Mouse (Mus musculus) liver (tissue): ENCODE measurements around the gene Chd3.
"Not testable (repeated sequence)": the region's sequence is repeated elsewhere in the genome, so short reads cannot be mapped to it uniquely, and the experiment has no call there.

Experiments
- DNase-seq: peaks from one replicate; pipeline ENCODE4 v3.0.0-alpha.2; 2020; ENCODE audit warnings: mixed read lengths

The Chd3 gene

GRCm38 (mm10) chr11:69406282-69406681, 37.1 kb upstream of the Chd3 start:
- no peak for DNase-seq

DNA sequence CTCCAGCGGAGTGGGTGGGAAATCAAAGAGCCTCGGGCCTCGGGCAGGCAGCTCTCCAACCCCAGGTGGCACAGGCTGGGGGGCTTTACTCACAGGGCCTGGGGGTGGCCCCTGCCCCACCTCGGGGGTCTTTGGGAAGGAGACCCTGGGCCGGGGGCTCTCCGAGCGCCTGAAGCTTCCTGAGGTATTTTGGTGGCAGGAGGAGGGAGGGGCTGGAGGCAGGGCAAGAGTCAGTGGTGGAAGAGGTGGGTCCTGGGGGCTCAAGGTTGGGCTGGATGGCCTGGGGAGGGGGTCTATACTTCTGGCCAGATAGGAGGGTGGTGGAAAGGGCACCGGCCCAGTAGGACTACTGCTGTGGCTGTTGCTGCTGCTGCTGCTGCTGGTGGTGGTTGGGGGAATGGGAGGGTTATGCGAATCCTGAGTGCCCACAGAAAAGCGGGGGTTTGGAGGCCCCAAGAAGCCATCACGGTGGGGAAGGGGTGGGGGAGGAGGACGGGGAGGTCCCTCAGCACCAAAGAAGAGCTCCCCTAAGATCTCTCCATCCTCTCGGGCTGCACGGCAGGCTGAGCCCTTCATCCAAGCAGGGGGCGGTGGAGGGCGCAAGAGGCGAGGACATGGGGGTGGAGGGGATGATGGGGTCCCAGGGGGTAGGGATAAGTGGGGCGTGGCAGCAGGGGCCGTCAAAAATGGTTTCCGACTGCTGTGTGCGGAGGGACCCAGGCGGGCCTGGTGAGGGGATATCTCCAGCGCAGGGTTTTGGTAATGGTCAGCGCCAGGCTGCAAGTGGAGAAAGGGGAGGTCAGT, 36.4 kb upstream of the Chd3 start:
- DNase-seq, result no peak

DNA sequence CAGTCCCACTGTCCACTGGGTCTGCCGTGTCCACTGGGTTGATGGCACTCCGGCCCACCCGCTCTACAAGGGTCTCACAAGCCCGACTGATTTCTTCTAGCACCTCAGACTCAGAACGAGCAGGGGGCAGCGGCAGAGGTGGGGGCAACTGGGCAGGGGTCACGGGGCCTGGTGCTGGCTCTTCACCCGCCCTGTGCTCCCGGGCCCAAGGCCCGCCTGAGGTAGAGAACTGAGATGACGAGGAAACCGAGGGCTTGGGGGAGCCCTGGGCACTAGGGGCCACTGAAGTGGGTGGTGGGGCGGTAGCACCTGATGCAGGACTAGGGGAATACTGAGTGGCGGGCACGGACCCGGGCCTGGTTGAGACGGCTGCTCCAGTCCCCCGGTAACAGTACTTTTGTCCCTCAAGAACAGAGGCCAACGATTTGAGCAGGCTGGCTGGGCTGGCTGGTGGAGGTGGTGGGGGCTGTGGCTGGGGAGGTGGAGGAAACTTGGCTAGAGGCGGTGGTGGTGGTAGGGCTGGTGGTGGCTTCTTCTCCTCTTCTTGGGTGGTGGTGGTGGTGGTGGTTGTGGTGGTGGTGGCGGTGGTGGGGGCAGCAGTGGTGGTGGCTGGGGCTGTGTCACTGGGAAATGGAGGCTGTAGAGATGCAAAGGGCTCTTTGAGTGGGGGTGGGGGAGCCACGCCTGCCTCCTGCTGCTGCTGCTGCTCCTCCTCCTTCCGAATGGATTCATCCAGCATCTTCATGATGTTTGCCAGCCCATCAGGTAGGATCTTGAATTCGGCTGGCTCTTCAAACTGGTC, 35.6 kb upstream of the Chd3 start:
- DNase-seq, result no peak

DNA sequence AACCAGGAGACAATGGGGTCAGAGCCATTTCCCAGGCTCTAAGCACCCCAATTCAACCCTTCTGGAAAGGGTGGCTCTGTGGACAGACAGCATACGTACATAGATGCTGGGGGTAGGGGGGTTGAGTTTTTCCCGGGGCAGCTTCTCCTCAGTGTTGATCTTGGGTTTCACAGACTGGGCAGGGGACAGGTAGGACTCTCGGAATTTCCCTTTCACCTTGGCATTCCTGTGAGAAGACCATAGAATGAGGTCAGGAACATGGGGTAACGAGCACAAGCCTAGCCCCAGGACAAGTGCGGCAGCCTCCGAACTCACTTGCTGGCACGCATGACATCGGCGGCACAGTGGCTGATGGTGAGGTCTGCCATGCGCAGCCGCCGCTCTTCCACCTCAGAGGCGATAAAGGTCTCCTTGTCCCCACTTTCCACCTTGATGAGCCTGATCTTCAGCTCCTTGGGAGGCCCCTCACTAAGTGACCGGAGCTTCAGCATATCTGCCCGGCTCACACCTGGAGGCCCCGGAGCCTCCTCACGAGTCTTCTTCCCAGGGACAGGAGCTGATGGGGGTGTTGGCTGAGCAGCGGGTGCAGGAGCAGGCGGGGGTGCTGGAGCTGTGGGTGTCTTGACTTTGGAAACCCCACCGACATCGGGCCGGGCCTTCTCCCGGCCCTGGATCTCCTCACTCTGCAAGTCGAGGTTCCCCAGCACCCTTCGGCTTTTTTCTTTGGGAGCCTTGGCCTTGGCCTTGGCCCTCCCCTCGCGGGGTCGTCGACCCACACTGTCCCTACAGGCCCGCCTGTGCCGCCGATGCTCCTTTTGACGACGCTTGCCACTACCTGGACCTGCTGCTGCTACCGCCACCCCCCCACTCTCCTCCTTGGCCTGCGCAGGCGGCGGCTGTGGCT, 34.7 kb upstream of the Chd3 start:
- no peak for DNase-seq

- DNase-seq, result no peak
Measured at GRCm38 (mm10) chr11:69401987-69402386, 32.8 kb upstream of the Chd3 start.

DNA sequence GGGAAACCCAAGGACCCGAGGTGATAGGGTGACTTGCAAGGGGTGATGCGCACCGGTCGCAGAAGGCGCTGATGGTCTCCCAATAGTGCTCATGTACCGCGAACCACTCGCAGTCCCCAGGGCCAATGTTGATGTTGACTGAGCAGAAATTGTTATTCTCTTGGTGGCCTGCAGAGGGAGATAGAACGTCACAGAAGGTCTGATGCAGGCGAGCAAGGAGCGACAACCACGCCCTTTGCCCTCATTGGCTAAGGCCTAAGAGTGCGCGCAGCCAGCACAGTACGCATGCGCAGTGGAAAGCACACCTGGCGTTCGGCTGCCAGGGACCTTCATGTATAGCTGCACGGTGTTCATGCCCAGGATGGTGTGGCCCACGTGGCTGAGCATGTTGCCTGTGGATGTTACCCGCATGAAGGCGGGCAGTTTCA, 32.0 kb upstream of the Chd3 start:
- peak; percentile 92 for DNase-seq

DNA sequence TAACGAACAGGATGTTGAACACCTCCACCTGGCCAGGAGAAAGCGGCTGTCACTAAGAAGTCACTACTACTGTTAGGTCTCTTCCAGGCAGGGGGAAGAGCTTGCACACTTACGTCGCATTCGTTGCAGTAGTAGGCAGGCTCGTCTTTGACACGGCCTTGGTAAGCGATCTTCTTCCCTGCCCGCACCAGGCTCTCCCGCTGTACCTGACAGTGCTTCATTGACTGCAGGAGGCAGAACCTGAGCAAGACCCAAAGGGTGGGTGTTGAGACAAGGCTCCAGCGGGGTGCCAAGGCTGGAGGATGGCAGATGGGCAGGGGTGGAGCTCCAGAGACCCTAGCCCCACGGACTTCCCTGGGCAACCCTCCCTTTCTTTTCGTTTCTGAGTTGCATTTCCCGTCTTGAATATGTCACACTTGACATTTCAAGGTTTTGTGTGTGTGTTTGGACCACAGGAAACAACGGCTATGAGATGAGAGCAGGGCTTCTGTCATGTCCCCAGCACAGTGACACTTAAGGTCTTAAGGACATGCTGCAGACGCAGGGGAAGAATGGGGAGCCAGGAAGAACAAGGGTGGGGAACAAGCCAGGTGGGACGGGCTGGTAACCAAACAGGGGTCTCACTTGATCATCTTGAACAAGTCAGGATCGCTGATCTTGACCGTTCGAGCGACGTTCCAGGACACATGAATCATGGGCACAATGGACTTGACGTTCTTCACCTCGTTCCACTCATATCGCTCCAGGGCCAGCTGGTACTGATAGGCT, 31.1 kb upstream of the Chd3 start:
- DNase-seq, result no peak

- DNase-seq, result no peak
Measured at GRCm38 (mm10) chr11:69399201-69400082, 30.2 kb upstream of the Chd3 start.

DNA sequence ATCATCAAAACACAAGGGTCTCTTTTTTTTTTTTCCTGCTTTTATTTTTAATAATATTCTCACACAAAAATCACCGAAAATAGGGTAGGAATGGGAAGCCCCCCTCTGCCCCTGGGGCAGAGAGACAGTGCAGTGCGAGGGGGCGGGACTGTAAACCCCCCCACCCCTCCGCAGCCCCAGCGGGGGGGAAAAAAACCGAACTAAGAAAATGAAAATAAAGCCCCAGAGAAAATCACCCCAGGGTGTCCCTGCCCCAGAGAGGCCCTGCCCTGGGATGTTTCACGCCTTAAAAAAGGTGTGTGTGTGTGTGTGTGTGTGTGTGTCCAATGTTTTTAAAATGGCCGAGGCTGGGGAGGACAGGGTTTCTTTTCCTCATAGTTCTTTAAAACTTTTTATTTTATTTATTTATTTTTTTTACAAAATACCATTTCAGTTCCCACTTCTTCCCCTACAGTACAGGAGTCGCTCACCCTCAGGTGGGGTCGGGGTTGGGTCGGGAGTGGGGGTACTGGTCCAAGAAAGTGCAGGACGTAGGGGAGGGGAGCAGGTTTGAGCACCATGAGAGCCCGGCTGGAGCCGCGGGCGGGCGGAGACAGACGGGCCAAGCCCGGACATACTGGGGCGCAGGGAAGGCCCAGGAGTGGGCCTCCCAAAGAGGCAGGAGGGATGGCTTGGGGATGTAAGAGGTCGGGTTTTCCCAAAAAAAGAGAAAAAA, 29.4 kb upstream of the Chd3 start:
- DNase-seq, result no peak

DNA sequence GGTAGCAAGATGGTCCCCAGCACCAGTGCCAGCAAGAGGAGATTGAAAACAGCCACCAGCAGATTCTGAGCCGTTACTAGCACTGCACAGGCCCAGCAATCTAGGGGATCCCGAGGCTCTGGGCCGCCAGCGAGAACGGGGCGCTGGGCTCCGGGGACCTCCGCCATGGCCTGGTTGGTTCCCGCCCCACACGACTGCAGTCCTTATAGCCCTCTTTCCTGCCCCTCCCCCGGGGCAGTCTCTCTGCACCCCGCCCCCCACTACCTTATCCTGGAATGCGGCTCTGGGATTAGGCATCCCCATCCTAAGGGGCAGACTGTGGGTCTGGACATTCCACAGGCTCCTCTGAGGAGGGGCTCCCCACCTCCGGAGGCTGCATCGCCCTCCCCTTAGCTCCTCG, 28.9 kb upstream of the Chd3 start, which contains the start of gene Tmem88:
Gene Tmem88 (minus strand): TSS at position 176 of the 400 bp plus-strand sequence.
- peak; percentile 54 for DNase-seq

DNA sequence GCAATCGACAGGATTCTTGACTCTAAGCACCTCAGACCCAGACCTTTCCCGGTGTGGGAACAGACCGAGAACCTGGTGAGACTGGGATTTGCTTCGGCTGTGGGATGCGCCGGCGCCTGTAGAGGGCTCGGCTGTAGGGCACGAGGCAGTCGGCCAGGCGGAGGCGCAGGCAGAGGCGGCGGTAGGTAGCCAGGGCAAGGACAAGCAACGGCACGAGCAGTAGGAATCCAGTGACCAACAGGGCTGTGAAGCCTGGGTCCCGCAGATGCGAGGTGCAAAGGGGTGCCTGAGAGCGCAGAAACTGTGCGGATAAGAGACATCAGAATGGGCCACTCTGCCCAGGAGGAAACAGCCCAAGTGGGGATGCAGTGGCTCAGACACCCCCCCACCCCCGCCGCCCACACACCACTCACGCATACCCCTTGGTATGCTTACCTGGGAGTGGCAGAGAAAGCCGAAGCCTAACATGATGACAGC, 28.4 kb upstream of the Chd3 start:
- no peak for DNase-seq

- no peak for DNase-seq
Measured at GRCm38 (mm10) chr11:69396772-69397171, 27.6 kb upstream of the Chd3 start.

DNA sequence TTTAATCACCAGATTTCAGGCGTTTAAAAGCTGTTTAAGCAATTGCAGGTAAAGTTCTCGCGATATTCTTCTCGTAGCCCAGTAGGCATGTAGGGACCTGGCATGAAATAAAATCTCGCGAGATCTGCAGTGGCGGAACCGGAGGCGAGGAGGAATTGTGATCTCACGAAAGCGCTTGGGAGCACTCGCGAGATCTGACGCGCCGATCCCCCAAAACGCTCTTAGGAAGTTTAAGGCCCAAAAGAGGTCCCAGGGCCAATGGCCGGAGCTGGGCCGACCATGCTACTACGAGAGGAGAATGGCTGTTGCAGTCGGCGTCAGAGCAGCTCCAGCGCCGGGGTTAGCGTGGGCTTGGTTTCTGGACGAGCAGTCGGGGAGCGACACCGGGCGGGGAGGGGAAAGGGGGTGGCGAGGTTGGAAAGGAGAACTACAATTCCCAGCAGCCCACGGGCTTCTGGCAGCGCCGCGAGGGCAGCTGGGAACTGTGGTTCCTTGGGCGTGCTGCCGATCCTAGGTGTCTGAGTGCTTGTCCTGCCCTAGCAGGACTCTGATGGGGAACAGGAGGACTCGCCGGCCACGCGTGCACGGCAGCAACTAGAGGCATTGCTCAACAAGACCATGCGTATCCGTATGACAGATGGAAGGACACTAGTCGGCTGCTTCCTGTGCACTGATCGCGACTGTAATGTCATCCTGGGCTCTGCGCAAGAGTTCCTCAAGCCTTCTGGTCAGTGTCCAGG, 26.6 kb upstream of the Chd3 start:
- peak; percentile 96 for DNase-seq

DNA sequence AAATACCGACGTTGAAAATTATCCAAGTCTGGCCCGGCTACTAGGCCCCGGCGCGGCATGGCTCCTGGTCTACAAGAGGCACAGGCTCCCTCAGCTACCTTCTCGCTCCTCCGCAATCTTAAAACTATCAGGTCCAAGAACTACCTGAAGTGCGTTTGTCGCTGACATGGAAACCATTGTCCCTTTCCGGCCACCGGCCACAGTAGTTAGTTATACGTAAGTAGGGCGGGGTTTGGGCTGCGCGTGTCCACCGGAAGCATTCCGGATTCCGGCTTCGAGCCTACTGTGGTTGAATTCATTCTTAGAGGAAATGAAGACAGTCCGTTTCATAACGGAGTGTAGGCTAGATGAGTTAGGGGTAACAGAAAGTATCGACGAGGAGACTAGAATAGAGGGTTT, 26.0 kb upstream of the Chd3 start, which contains the start of the genes Naa38 and Cyb5d1:
Gene Naa38 (plus strand): TSS at position 253 of the 399 bp plus-strand sequence.
Gene Cyb5d1 (minus strand): TSS at position 397 of the 399 bp plus-strand sequence.
- DNase-seq, result peak; percentile 90

- not testable (repeated sequence) for DNase-seq
Measured at GRCm38 (mm10) chr11:69394591-69395167, 25.5 kb upstream of the Chd3 start.

- DNase-seq, result peak; percentile 68
Measured at GRCm38 (mm10) chr11:69390400-69391034, 21.3 kb upstream of the Chd3 start.

- no peak for DNase-seq
Measured at GRCm38 (mm10) chr11:69389531-69390399, 20.6 kb upstream of the Chd3 start.
